Mouse (Mus musculus) forelimb bud, embryonic 11.5 days (tissue): ENCODE results near the gene Slc44a2.
"Not testable (repeated sequence)": the region's sequence is repeated elsewhere in the genome, so short reads cannot be mapped to it uniquely, and the experiment has no call there.

Source experiments
- DNase-seq: peaks from one replicate; pipeline ENCODE4 v3.0.0-alpha.2; 2012; ENCODE audit warnings: low read depth, low spot score

Slc44a2 gene

DNA sequence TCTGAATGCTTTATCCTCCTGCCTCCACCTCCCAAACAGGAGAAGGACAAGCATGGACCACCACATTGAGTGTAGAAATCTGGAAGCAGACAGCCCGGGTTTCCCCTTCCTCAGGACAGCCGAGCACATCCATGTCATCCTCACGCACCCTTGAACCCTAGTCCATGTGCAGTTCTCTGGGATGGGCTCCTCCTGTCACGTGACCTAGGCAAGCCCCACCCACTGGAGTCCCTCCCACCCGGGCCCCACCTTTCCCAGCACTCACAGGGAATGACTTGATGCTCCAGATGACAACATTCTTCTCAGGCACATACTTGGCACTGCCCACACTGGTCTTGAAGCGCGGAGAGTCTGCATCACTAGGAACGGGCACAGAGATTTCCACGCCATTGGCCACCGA is 21.5 kb upstream of the Slc44a2 start:
- DNase-seq, result no peak

DNA sequence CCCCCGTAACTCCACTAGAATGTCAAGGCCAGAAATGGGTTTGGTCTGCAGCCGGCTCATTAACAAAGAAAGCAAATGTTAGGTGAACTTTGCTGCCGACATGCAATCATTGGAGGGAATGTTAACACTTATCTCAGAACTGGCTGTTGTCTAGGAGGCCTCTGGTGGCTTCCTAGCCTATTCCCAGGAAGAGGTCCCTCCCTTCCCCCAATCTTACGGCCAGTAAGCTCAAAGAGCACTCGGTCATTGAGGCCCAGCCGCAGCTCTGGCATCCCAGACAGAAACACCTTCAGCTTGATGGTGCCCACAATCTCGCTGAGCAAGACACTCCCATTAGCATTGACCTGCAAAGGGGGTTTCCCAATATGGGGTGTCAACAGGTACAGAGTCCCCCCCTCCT is 15.4 kb upstream of the Slc44a2 start:
- no peak for DNase-seq

DNA sequence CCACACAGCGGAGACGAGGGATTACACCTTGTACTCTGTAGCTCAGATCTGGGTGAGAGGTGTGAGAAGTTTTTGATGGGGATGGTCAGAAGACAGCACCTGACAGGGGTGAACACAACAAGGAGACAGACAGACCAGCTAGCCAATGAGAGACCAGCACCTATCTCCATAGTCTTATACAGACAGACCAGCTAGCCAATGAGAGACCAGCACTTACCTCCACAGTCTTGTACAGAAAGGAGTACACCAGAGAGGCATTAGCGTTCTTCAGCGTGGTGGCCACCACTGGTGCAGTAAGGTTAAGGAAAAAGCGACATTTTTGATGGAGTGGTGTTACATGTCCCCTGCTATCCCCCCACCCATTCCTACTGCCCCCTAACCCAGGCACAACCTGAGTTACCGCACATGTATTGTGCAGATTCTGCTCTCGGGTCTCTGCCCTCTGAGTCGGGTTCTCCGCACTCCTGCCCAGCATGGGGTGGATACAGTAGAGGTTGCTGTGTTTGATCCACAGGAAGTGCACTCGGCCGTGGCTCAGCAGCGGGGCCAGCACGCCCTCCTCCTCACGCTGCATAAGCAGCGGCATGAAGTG is 11.3 kb upstream of the Slc44a2 start:
- DNase-seq, result no peak

DNA sequence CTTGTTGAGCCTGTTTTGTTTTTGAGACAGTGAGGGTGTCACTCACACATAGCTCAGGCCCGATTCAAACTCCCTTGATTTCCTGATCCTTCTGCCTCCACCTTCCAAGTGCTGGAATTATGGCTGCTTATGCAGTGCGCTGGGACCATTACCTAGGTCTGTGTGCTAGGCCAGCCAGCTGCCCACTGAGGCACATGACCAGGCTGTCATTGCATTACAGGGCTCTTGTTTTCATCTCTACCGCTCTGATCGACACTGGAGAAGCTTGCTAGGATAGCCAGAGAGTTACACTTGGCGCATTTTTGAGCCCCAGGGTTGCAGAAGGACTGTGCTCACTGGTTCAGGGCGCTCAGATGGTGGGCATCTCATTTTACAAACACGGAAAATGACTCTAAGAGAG is 8.8 kb upstream of the Slc44a2 start:
- no peak for DNase-seq

DNA sequence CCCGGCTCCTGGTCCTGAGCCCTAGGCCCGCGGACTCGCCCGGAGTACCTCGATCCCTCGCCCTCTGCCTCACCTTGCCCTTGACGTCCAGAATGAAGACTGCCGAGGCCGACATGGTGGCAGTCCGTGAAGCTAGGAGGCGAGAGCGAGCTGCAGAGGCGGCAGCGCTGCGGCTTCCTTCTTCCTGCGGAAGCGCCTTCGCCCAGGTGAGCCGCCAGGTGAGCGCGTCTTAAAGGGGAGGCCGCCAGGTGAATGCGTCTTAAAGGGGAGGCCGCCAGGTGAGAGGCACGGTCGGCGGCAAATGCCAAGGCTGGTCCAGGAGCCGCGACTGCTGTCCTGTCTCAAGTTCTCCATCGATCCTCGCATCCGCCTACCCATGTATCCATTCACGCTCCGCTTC is 8.4 kb upstream of the Slc44a2 start, which contains the start of gene Ap1m2:
Gene Ap1m2 (minus strand): TSS at position 204 of the 400 bp plus-strand sequence.
- DNase-seq, result no peak

DNA sequence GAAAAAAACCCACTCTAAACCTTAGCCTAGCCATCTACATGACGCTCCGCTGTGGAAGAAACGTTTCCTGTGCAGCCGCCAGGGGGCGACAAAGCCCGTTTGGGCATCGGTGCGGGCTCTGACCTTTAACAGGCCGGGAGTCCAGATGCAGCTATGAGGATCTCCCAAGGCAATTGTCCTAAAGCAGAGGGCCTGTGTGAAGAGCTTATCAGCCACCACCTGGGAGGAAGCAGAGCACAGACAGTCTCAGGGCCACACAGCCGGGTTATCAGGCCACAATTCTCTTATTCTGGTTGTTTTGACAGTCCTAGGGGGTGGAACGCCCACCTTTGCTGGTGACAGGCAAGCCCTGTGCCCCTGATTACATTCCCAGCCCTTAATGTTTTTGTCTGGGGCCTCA is 7.1 kb upstream of the Slc44a2 start:
- DNase-seq, result peak; percentile 85

DNA sequence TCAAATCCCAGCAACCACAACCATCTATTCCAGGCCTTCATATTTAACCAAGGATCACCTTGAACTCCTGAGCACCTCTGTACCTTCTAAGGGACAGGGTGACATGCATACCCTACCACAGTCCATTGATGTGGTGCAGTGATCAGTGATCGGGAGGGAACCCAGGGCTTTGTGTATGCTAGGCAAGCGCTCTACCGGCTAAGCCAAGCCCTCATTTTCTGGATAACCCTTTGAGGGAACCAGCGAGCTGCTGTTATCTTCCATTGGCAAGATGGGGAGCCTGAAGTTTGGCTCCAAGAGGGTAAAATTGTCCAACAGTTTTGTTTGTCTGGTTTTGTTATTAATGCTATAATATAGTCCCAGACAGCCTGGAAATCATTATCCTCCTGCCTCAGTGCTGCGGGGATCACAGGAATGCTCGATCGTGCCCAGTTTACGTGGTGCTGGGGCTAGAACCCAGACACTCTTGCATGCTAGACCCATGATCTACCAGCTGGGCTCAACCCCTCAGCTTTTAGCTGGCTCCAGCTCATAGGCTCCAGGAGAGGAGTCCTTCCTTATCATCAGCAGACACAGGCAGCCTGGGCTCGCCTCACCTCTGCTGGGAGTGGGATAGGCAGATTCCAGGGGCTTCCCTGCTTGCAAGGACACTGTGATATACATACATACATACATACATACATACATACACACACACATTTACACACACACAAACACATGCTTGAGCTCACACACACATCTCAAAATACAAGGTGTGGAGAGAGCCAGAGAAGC is 5.9 kb upstream of the Slc44a2 start:
- no peak for DNase-seq

DNA sequence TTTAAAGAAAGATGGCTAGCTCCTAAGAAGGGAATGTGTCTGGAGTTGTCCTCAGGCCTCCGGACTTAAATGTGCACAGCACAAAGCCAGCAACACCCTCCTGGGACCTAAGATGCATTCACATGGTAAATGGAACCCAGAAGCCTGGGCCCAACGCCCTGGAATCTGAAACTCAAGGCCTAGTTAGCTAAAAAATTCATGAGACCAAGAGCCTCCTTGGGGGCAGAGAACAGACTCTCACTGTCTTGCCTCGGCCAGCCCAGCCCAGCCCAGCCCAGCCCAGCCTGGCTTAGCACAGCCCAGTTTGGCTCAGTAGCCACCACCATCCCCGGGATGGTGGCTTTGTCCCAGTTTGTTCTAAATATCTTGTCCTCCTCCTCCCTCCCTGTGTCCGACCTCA is 5.1 kb upstream of the Slc44a2 start:
- DNase-seq, result no peak

DNA sequence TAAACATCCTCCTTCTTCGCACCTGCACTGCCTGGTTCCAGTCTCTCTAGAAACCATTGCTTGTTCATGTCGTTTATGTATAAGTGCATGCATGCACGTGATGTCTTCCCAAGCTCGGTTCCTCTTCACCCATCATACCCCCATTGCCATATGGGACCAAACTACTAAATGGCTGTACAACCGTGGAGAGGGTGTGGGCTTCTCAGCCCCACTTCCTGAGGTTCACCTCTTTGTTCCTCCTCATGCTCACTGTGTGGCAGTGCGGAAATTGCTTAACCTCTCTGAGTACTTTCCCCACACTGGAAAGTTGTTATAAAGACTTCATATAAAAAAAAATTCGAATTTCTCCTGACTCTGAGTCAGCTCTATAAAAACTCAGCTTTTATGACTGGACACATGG is 3.8 kb upstream of the Slc44a2 start:
- DNase-seq, result no peak

DNA sequence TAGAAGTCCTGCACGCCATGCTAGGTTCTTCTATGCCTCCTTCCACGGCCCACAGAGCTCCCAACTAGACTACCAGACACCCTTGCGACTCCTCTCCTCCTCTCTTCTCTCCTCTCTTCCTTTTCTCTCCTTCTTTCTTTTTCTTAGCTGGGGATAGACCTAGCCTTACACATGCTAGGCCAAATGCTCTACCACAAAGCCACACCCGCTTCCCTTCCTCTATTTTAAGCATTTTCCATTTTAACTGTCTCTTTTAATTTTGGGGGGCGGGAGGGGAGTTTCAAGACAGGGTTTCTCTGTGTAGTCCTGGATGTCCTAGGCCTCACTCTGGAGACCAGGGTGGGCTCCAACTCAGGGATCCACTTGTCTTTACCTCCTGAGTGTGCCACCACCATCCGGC is 1.7 kb upstream of the Slc44a2 start:
- DNase-seq, result no peak

DNA sequence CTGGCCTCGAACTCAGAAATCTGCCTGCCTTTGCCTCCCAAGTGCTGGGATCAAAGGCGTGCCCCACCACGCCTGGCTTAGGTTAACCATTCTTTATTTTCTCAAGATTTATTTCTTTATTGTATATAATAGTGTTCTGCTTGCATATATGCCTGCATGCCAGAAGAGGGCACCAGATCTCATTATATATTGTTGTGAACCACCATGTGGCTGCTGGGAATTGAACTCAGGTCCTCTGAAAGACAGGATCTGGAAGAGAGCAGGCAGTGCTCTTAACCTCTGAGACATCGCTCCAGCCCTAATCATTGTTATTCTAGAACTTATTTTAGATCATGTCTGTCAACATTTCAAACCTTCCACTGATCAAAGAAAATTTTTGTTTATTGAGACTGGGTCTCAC is 995 bp upstream of the Slc44a2 start:
- DNase-seq, result no peak

DNA sequence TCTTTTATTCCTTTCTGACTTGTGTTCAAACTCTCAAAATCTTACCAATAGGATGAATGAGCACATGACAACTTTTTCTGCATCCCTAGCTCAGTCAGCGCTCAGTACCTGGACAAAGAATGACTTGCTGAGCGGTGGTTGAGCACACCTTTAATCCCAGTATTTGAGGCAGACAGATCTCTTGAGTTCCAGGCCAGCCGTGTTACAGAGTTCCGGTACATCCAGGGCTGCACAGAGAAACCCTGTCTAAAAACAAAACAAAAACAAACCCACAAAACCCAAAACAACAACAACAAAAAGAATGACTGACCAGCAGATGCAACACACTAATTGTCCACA is 249 bp upstream of the Slc44a2 start:
- DNase-seq, result no peak

DNA sequence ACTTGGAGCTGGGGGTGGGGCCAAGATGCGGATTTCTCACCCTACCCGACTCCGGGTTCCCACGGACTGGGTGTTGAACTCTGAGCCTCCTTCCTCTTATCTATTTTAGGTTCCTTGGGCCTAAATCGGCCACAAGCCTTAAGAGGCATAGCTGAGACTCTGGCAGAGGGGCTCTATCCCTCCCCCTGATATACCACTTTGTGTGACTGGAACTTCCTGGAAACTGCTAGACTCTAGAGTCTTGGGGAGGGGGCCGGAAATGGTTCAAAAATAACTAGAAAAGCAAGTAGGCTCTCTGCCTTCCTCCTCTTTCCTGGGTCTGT is 976 bp downstream of the Slc44a2 start:
- no peak for DNase-seq

DNA sequence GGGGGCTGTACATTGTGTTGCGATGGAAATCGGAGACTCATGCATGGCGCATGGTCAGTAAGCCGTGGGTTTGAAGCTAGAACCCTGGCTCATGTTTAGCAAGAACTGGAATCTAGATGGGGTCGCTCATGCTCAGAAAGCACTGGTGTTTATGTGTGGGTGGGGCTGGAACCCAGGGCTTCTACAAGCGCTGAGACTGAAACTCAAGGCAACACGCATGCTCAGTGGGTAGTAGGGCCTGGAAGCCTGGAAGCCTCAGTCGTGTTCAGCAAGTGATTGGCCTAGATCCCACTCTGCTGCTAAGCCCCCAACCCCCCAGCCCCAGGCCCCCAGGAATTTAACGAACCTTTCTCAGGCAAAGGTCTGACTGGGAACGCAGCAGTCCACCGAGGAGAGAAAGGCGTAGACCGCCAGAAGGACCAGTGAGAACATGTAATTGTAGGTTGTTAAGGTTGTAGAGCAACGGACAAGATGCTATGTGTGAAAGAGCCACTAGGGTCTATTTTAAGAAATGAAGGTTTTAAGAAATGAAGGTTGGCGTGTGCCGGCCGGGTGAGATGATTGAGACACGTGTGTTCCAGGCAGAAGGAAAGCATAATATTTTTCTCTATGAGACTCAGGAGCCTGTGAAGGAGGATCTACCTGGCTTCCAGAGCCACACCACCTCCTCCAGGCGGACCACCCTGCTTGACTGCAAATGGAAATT is 1.9 kb downstream of the Slc44a2 start:
- no peak for DNase-seq

DNA sequence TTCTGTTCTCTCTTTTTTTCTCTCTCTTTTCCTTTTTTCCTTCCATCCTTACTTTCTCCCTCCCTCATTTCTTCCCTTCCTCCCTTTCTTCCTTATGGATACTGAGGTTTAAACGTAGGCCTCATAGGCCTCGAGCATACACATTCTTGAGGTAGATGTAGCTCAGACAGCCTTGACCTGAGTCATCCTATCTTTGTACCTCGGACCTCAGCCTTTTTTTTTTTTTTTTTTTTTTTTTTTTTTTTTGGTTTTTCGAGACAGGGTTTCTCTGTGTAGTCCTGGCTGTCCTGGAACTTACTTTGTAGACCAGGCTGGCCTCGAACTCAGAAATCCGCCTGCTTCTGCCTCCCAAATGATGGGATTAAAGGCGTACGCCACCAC is 2.4 kb downstream of the Slc44a2 start:
- not testable (repeated sequence) for DNase-seq

DNA sequence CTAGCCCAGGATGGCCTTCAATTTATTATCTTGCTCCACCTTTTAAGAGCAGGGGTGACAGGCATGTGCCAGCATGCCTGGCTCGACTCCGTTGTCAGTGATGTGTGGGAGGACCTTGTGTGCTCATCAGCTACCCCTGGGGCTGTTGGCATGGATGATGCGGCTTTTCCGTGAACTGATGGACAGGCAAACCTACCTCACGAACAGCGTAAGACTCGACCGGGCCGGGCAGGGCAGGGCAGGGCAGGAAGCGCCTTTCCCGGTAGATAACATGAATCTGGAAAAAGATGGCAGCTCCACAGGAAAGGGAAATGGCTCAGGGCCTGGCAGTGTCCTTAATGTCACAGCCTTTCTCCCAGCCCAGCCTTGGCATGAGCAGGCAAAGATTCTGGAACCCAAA is 3.8 kb downstream of the Slc44a2 start:
- DNase-seq, result no peak

DNA sequence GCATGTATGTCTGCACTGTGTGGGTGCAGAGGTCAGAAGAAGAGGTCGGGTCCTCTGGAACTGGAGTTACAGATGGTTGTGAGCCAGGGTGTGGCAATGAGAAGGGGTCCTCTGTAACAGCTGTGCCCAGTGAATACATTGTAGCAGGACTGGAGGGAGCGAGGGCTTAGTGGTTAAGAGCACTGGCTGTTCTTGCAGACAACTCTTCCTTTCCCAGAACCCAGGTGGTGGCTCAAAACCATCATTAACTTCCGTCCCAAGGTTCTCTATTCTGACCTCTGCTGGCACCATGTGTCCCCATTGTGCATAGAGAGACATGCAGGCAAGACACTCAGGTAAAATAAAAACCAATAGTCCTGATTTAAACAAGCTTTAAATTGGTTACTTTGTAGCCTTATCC is 7.1 kb downstream of the Slc44a2 start:
- no peak for DNase-seq

DNA sequence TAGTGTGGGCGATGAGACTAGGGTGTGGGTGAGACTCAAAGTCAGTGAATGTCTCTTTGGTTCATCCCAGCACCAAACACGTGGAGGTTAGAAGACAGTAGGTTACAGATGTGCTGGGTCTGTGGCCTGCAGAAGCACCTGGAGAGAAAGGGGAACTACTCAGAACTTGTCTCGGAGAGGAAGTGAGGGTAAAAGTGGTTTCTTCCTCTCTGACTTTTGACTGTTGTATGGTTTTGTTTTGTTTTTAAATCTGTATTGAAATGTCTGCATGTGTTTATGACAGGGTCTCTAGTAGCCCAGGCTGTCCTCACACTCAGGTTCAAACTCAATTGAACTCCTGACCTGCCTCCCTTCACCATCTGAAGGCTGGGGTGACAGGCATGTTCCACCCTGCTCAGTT is 7.5 kb downstream of the Slc44a2 start:
- DNase-seq, result no peak

DNA sequence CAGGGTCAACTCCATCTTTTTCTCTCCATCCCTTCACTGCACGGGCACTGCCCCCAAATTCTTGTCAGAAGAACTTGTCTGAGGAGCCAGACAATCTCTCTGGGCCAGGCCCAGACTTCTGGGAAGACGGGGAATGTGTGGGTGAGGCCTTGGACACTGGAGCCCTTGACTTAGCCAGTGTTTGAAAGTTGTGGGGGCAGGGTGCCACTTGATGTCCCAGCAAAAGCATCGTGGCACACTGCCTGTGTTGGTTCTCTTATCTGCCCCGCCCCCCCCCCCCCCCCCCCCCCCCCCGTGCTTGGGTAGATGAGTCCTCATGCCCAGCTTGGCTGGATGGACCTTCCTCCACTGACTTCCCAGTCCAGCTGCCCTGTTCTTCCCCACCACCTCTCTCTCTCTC is 8.5 kb downstream of the Slc44a2 start:
- DNase-seq, result no peak

DNA sequence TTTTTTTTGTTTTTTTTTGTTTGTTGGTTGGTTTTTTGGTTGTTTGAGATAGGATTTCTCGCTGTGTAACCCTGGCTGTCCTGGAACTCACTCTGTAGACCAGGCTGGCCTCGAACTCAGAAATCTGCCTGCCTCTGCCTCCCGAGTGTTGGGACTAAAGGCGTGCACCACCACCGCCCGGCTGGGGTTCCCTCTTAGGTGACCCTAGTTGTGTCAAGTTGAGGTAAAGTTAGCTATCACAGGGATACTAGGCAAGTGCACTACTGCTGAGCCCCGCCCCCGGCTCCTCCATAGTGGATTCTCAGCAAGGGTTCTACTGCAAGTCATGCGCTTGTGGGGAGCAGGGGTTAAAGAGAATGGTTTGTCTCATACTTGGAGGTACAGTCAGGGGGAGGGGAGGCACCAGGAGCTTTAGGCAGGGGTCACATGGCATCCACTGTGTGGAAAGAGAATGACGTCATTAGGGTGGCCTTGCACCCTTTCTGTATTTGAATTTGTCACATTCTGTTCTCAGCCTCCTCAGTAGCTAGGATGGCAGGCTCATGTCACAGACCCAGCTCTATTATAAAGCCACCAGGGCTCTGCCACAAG is 9.3 kb downstream of the Slc44a2 start:
- no peak for DNase-seq

DNA sequence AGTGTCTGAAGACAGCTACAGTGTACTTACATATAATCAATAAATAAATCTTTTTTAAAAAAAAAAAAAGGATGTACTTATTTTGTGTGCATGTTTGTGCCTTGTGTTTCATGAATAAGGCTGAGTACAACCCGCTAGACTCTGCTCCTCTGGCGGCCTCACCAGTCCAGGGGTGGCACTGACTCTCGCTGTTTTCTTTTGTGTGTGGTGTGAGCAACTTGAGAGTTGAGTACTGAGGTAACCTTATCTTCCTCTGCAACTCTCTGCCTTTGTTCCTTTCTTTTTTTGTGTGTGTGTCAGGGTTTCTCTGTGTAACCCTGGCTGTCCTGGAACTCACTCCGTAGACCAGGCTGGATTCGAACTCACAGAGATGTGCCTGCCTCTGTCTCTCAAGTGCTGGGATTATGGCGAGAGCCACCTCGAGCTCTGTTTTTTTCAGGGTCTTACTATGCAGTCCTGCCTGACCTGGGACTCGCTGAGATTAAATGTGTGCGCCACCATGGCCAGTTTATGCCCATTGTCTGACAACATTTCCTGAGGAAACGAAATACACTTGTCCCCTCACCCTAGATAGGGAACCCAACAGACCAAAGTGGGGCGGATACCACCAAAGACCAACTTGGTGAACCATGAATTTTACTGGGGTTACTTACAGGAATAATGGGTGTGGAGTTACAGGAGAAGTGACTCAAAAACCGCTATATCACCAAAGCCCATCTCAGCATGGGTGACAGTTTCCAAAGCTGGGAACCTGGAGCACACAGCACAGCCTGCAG is 11.1 kb downstream of the Slc44a2 start:
- DNase-seq, result no peak
